Mouse (Mus musculus) embryonic facial prominence, embryonic 15.5 days (tissue): ENCODE data around the gene Meioc. TPM values are rescaled to one million over a fixed set of nuclear protein-coding genes. Genes with fewer than 3 reads are reported as not detected.

Source experiments
- ATAC-seq: fragments of 200-750 bp; cut with Nextera tagmentation; 2 replicates; pipeline ENCODE4 v1.8.0; 2017; ENCODE audit warnings: low read depth, moderate TSS enrichment; ENCODE audit not compliant: insufficient number of reproducible peaks, low FRiP score, low TSS enrichment
- H3K27ac ChIP-seq: fragments of 300-500 bp; sonication (generic); replicated peaks from 2 replicates; pipeline ENCODE4 v1.5.1; 2015; ENCODE audit warnings: mild to moderate bottlenecking, inconsistent platforms
- H3K27me3 ChIP-seq: fragments of 300-500 bp; sonication (generic); 2 replicates; pipeline ENCODE4 v1.6.1; 2015; ENCODE audit warnings: inconsistent platforms
- H3K36me3 ChIP-seq: fragments of 300-500 bp; sonication (generic); 2 replicates; pipeline ENCODE4 v1.6.1; 2015; ENCODE audit warnings: mild to moderate bottlenecking, inconsistent platforms
- H3K4me1 ChIP-seq: fragments of 300-500 bp; sonication (generic); 2 replicates; pipeline ENCODE4 v1.6.1; 2015; ENCODE audit warnings: inconsistent platforms
- H3K4me2 ChIP-seq: fragments of 300-500 bp; sonication (generic); replicated peaks from 2 replicates; pipeline ENCODE4 v1.6.1; 2015; ENCODE audit warnings: mild to moderate bottlenecking, inconsistent platforms
- H3K4me3 ChIP-seq: fragments of 300-500 bp; sonication (generic); replicated peaks from 2 replicates; pipeline ENCODE4 v1.5.1; 2015; ENCODE audit warnings: mild to moderate bottlenecking, inconsistent platforms
- H3K9ac ChIP-seq: fragments of 300-500 bp; sonication (generic); 2 replicates; pipeline ENCODE4 v1.6.1; 2015; ENCODE audit warnings: inconsistent platforms
- H3K9me3 ChIP-seq: fragments of 300-500 bp; sonication (generic); replicated peaks from 2 replicates; pipeline ENCODE4 v1.6.1; 2016; ENCODE audit warnings: inconsistent platforms
- WGBS: fragments of 180-500 bp; shearing (Covaris S2); methylation state at CpG from one replicate; pipeline ENCODE4 v1.1.7; 2015; 5-methylcytosine and 5-hydroxymethylcytosine counted together
- microRNA-seq: library from miRNA; unstranded; fragments of <30 nt; microRNA quantifications from one replicate; pipeline ENCODE4, GENCODE M21; 2016; ENCODE audit warnings: borderline number of aligned reads
- polyA plus RNA-seq: library from polyadenylated mRNA; unstranded; fragments of >200 nt; fragmentation: Nextera tagmentation; extraction: Ambion mirVana; gene quantifications from 2 replicates; pipeline ENCODE4 v1.2.1, GENCODE M21; 2015

Gene Meioc
- polyA plus RNA-seq, 1 experiment from 2014 or later, result 0.80 TPM

- Histone ChIP-seq H3K4me1 (no peaks in the 10 kb centered on the region), H3K27ac (no peak overlapping the region), H3K27me3 (no peaks in the 10 kb centered on the region), H3K4me2 (no peak overlapping the region), H3K9me3 (no peaks in the 10 kb centered on the region), H3K36me3 (no peaks in the 10 kb centered on the region), H3K9ac (no peak overlapping the region), H3K4me3 (no peak overlapping the region)
- ATAC-seq, result no peak
- 76% methylated on average over 6 of the region's 6 CpGs for WGBS
Observed at GRCm38 (mm10) chr11:102731366-102731765, 67.8 kb downstream of the Meioc start.

Small RNA genes lying within 50 kb of the gene (microRNA-seq; reads per million reads assigned to microRNA genes)
- gene Gm22920, result not detected

Other genes starting within 250 kb of the Meioc start
- 196 and 199 TPM in 2 replicates for gene Grn, start 233.4 kb upstream of the Meioc start, polyA plus RNA-seq
- gene Fam171a2, start 216.0 kb upstream of the Meioc start, polyA plus RNA-seq, result 8.5 and 9.7 TPM in 2 replicates
- 9.1 and 9.5 TPM in 2 replicates for gene Itga2b, start 193.6 kb upstream of the Meioc start, polyA plus RNA-seq
- 56.2 and 59.1 TPM in 2 replicates for gene Gpatch8, start 107.3 kb upstream of the Meioc start, polyA plus RNA-seq
- 11.1 and 12.0 TPM in 2 replicates for gene Gm11627, start 84.3 kb upstream of the Meioc start, polyA plus RNA-seq
- gene Fzd2, start 59.3 kb upstream of the Meioc start, polyA plus RNA-seq, result 45.8 and 47.6 TPM in 2 replicates
- gene Ccdc43, start 34.1 kb downstream of the Meioc start, polyA plus RNA-seq, result 40.4 and 41.6 TPM in 2 replicates
- gene Adam11, start 97.7 kb downstream of the Meioc start, polyA plus RNA-seq, result 7.1 and 7.8 TPM in 2 replicates
- 58.3 and 60.5 TPM in 2 replicates for gene Gjc1, start 156.0 kb downstream of the Meioc start, polyA plus RNA-seq
- 1.1 and 2.1 TPM in 2 replicates for gene Higd1b, start 172.1 kb downstream of the Meioc start, polyA plus RNA-seq
- 154 and 167 TPM in 2 replicates for gene Eftud2, start 217.3 kb downstream of the Meioc start, polyA plus RNA-seq
- gene Ccdc103, start 217.5 kb downstream of the Meioc start, polyA plus RNA-seq, result 2.0 and 5.5 TPM in 2 replicates
- gene Fam187a, start 221.5 kb downstream of the Meioc start, polyA plus RNA-seq, result not detected in 2 replicates
- gene Gfap, start 237.2 kb downstream of the Meioc start, polyA plus RNA-seq, result 0.39 and 0.51 TPM in 2 replicates